Mouse (Mus musculus) ES-Bruce4 (cell line): ENCODE results near the gene Maneal.

ENCODE experiments used
- CTCF ChIP-seq: IDR thresholded peaks from one replicate; pipeline ENCODE4 v1.8.1; 2011; ENCODE audit warnings: low read depth, low read length
- EP300 ChIP-seq: IDR thresholded peaks from 2 replicates; pipeline ENCODE4 v1.6.1; 2011; ENCODE audit warnings: low read depth, low read length; ENCODE audit not compliant: insufficient read depth
- POLR2A ChIP-seq: IDR thresholded peaks from one replicate; pipeline ENCODE4 v1.8.1; 2011; ENCODE audit warnings: low read length; ENCODE audit not compliant: insufficient read depth

DNA sequence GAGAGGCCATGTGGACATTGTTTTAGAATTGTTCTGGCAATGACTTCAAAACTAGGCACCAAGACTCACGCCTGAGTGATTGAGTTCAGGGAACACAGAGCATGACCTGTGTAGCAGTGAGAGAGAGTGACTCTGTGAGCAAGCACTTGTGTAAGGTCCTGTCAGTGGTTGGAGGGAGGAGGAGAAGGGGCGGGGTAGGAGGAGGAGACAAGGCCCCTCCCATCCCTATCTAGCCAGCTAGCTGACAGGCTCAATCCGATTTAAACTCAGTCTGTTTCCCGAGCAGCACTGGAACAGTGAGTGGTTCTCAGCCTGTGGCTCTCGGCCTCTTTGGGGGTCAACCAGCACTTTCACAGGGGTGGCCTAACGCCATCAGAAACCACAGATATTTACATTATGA lies 44.2 kb downstream of the Maneal start:
- TF ChIP-seq CTCF (no peak), EP300 (no peak), POLR2A (no peak)
